Mouse (Mus musculus): ENCODE data around the gene Gstp1. TPM values are rescaled to one million over a fixed set of nuclear protein-coding genes. Genes with fewer than 3 reads are reported as not detected.

Gstp1 gene
- polyA plus RNA-seq, 1 experiment from 2014 or later, result 793 TPM

- H3K27ac ChIP-seq (ENCODE audit: low read length), result peak overlapping the region; percentile 23; the same call in 1 of the 2 replicates
- H3K4me2 ChIP-seq (ENCODE audit: low read depth, low read length), result peak overlapping the region; percentile 49
- ATAC-seq (ENCODE audit: insufficient read depth, low FRiP score), result peak; percentile 61; the same call in 1 of the 2 replicates
- peaks cover 12% of the 10 kb centered on the region for H3K4me1 ChIP-seq (ENCODE audit: control insufficient read depth, insufficient read depth, low read length)
- H3K9ac ChIP-seq (ENCODE audit: low read length), result peak overlapping the region; percentile 52
- H3K4me3 ChIP-seq (replicated peaks; ENCODE audit: low read length), result peak overlapping the region; percentile 30
- no peaks in the 10 kb centered on the region for H3K27me3 ChIP-seq (ENCODE audit: control insufficient read depth, insufficient read depth, low read length)
- 54% methylated on average over 12 of the region's 12 CpGs for WGBS
- H3K36me3 ChIP-seq (ENCODE audit: control insufficient read depth, insufficient read depth, low read length), result no peaks in the 10 kb centered on the region; the same call in 1 of the 2 replicates
- no peaks in the 10 kb centered on the region for H3K9me3 ChIP-seq (replicated peaks; ENCODE audit: control insufficient read depth, low read length)
These were observed 1.3 kb downstream of the Gstp1 start for GRCm38 (mm10) chr19:4036327-4037045.

GRCm38 (mm10) chr19:4033742-4034141 is 4.0 kb downstream of the Gstp1 start:
- Histone ChIP-seq H3K9ac (ENCODE audit: low read length) (no peak overlapping the region), H3K27me3 (ENCODE audit: control insufficient read depth, insufficient read depth, low read length) (no peaks in the 10 kb centered on the region), H3K27ac (ENCODE audit: low read length) (peak overlapping the region; percentile 21; the same call in 1 of the 2 replicates), H3K4me2 (ENCODE audit: low read depth, low read length) (no peak overlapping the region), H3K9me3 (replicated peaks; ENCODE audit: control insufficient read depth, low read length) (no peaks in the 10 kb centered on the region), H3K36me3 (ENCODE audit: control insufficient read depth, insufficient read depth, low read length) (no peaks in the 10 kb centered on the region; the same call in 1 of the 2 replicates), H3K4me3 (replicated peaks; ENCODE audit: low read length) (no peak overlapping the region), H3K4me1 (ENCODE audit: control insufficient read depth, insufficient read depth, low read length) (peaks cover 12% of the 10 kb centered on the region)
- no peak for ATAC-seq (ENCODE audit: insufficient read depth, low FRiP score)
- WGBS, result 49% methylated on average over 5 of the region's 5 CpGs

GRCm38 (mm10) chr19:4033298-4033697 is 4.5 kb downstream of the Gstp1 start:
- Histone ChIP-seq H3K36me3 (ENCODE audit: control insufficient read depth, insufficient read depth, low read length) (no peaks in the 10 kb centered on the region; the same call in 1 of the 2 replicates), H3K4me3 (replicated peaks; ENCODE audit: low read length) (no peak overlapping the region), H3K27me3 (ENCODE audit: control insufficient read depth, insufficient read depth, low read length) (no peaks in the 10 kb centered on the region), H3K4me1 (ENCODE audit: control insufficient read depth, insufficient read depth, low read length) (peaks cover 12% of the 10 kb centered on the region), H3K27ac (ENCODE audit: low read length) (no peak overlapping the region), H3K9ac (ENCODE audit: low read length) (no peak overlapping the region), H3K4me2 (ENCODE audit: low read depth, low read length) (no peak overlapping the region), H3K9me3 (replicated peaks; ENCODE audit: control insufficient read depth, low read length) (no peaks in the 10 kb centered on the region)
- 49% methylated on average over 3 of the region's 3 CpGs for WGBS
- no peak for ATAC-seq (ENCODE audit: insufficient read depth, low FRiP score)

GRCm38 (mm10) chr19:4032668-4033067 is 5.1 kb downstream of the Gstp1 start:
- Histone ChIP-seq H3K4me1 (ENCODE audit: control insufficient read depth, insufficient read depth, low read length) (peaks cover 12% of the 10 kb centered on the region), H3K9ac (ENCODE audit: low read length) (no peak overlapping the region), H3K9me3 (replicated peaks; ENCODE audit: control insufficient read depth, low read length) (no peaks in the 10 kb centered on the region), H3K27me3 (ENCODE audit: control insufficient read depth, insufficient read depth, low read length) (no peaks in the 10 kb centered on the region), H3K36me3 (ENCODE audit: control insufficient read depth, insufficient read depth, low read length) (no peaks in the 10 kb centered on the region; the same call in 1 of the 2 replicates), H3K4me2 (ENCODE audit: low read depth, low read length) (no peak overlapping the region), H3K27ac (ENCODE audit: low read length) (no peak overlapping the region), H3K4me3 (replicated peaks; ENCODE audit: low read length) (no peak overlapping the region)
- 63% methylated on average over 7 of the region's 7 CpGs for WGBS
- ATAC-seq (ENCODE audit: insufficient read depth, low FRiP score), result no peak

GRCm38 (mm10) chr19:4027576-4027975 is 10.2 kb downstream of the Gstp1 start:
- Histone ChIP-seq H3K27ac (ENCODE audit: low read length) (no peak overlapping the region), H3K27me3 (ENCODE audit: control insufficient read depth, insufficient read depth, low read length) (no peaks in the 10 kb centered on the region), H3K36me3 (ENCODE audit: control insufficient read depth, insufficient read depth, low read length) (no peaks in the 10 kb centered on the region), H3K9ac (ENCODE audit: low read length) (no peak overlapping the region), H3K4me1 (ENCODE audit: control insufficient read depth, insufficient read depth, low read length) (no peaks in the 10 kb centered on the region), H3K4me2 (ENCODE audit: low read depth, low read length) (no peak overlapping the region), H3K4me3 (replicated peaks; ENCODE audit: low read length) (no peak overlapping the region), H3K9me3 (replicated peaks; ENCODE audit: control insufficient read depth, low read length) (no peaks in the 10 kb centered on the region; the same call in 1 of the 2 replicates)
- no peak for ATAC-seq (ENCODE audit: insufficient read depth, low FRiP score)

- H3K9me3 ChIP-seq (replicated peaks; ENCODE audit: control insufficient read depth, low read length), result no peaks in the 10 kb centered on the region; the same call in 1 of the 2 replicates
- ATAC-seq (ENCODE audit: insufficient read depth, low FRiP score), result no peak
- H3K36me3 ChIP-seq (ENCODE audit: control insufficient read depth, insufficient read depth, low read length), result no peaks in the 10 kb centered on the region
- H3K4me2 ChIP-seq (ENCODE audit: low read depth, low read length), result no peak overlapping the region
- no peak overlapping the region for H3K27ac ChIP-seq (ENCODE audit: low read length)
- H3K4me3 ChIP-seq (replicated peaks; ENCODE audit: low read length), result no peak overlapping the region
- H3K4me1 ChIP-seq (ENCODE audit: control insufficient read depth, insufficient read depth, low read length), result peaks cover 6% of the 10 kb centered on the region
- H3K9ac ChIP-seq (ENCODE audit: low read length), result no peak overlapping the region
- H3K27me3 ChIP-seq (ENCODE audit: control insufficient read depth, insufficient read depth, low read length), result no peaks in the 10 kb centered on the region
- 62% methylated on average over 7 of the region's 7 CpGs for WGBS
These were observed 14.6 kb downstream of the Gstp1 start for GRCm38 (mm10) chr19:4023185-4023584.

GRCm38 (mm10) chr19:4018743-4019583 is 18.8 kb downstream of the Gstp1 start:
- no peaks in the 10 kb centered on the region for H3K36me3 ChIP-seq (ENCODE audit: control insufficient read depth, insufficient read depth, low read length)
- H3K9me3 ChIP-seq (replicated peaks; ENCODE audit: control insufficient read depth, low read length), result no peaks in the 10 kb centered on the region
- ATAC-seq (ENCODE audit: insufficient read depth, low FRiP score), result peak; percentile 90
- peak overlapping the region; percentile 59 for H3K9ac ChIP-seq (ENCODE audit: low read length)
- H3K27ac ChIP-seq (ENCODE audit: low read length), result peak overlapping the region; percentile 22; the same call in 1 of the 2 replicates
- H3K4me1 ChIP-seq (ENCODE audit: control insufficient read depth, insufficient read depth, low read length), result peaks cover 6% of the 10 kb centered on the region
- H3K4me3 ChIP-seq (replicated peaks; ENCODE audit: low read length), result no peak overlapping the region
- H3K4me2 ChIP-seq (ENCODE audit: low read depth, low read length), result no peak overlapping the region
- no peaks in the 10 kb centered on the region for H3K27me3 ChIP-seq (ENCODE audit: control insufficient read depth, insufficient read depth, low read length)
- 27% methylated on average over 18 of the region's 18 CpGs for WGBS

- Histone ChIP-seq H3K4me3 (replicated peaks; ENCODE audit: low read length) (no peak overlapping the region), H3K27ac (ENCODE audit: low read length) (no peak overlapping the region; the same call in 1 of the 2 replicates), H3K36me3 (ENCODE audit: control insufficient read depth, insufficient read depth, low read length) (no peaks in the 10 kb centered on the region), H3K9ac (ENCODE audit: low read length) (no peak overlapping the region), H3K9me3 (replicated peaks; ENCODE audit: control insufficient read depth, low read length) (no peaks in the 10 kb centered on the region), H3K27me3 (ENCODE audit: control insufficient read depth, insufficient read depth, low read length) (no peaks in the 10 kb centered on the region), H3K4me1 (ENCODE audit: control insufficient read depth, insufficient read depth, low read length) (peaks cover 7% of the 10 kb centered on the region), H3K4me2 (ENCODE audit: low read depth, low read length) (no peak overlapping the region)
- no peak for ATAC-seq (ENCODE audit: insufficient read depth, low FRiP score)
- WGBS, result 46% methylated on average over 10 of the region's 10 CpGs
These were observed 19.7 kb downstream of the Gstp1 start for GRCm38 (mm10) chr19:4017921-4018587.
